Mouse (Mus musculus): ENCODE measurements around the gene Bbip1.
"Not testable (repeated sequence)": the region's sequence is repeated elsewhere in the genome, so short reads cannot be mapped to it uniquely, and the experiment has no call there.

Bbip1 gene

DNA sequence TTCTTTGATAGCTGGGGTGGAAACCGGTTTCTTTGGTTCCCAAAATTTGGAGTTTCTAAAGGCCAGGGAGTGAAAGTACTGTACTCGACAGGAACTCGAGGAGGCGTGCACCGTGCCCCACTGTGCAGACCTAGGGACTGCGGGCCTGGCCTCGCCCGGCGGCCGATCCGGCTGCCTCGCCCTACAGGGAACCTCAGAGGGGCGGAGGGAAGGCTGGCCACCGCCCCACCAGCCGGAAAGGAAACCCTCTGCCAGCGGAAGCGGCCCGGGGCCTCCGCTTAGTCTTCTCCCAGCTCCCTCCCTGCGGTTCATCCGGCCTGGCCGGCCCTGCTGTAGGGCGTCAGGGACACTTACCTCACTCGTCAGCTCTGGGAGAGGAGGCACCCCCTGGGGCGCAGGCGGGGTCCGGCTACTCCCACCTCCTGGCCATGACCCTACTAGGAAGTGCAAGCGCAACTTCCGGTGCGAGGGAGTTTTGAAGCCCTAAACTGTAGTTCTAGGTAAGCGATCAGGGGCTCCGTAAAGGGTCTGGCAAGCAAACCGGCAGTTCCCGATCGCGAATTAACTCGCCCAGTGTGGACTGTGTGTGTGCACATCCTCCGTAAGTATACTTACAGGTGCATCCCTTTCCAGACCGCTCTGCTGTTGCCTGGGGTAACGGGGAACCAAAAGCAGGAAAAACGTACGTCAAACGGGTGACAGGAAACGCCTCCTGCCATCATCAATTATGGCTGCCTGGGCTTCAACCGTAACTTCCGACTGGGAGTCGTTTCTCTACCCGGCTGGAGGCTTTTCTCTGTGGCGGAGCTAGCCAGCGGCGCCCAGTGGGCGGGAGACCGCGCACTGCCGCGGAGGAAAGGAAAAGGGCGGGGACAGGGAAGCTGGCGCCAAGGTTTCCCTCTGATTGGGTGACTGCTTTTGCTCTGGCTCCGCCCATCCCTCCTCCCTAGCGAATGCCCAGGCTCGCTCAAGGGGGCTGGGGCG lies at the start of gene Bbip1, which contains the start of gene Shoc2:
Gene Bbip1 (minus strand): TSS at position 826 of the 984 bp plus-strand sequence.
Gene Shoc2 (plus strand): TSS at position 505 of the 984 bp plus-strand sequence.
- peak; percentile 100 for DNase-seq

DNA sequence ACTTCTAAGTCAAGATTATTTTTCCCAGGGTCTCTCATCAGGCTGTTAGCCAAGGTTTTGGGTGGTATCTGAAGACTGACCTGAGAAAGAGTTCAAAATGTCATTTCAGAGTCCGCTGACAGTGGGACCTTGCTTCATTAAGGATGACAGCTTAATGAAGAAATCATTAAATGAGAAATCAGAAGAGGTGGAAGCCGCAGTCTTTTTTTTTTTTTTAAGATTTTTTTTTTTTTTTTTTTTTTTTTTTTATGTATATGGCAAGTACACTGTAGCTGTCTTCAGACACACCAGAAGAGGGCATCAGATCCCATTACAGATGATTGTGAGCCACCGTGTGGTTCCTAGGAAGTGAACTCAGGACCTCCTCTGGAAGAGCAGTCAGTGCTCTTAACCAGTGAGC lies 49.4 kb upstream of the Bbip1 start:
- DNase-seq = no peak

DNA sequence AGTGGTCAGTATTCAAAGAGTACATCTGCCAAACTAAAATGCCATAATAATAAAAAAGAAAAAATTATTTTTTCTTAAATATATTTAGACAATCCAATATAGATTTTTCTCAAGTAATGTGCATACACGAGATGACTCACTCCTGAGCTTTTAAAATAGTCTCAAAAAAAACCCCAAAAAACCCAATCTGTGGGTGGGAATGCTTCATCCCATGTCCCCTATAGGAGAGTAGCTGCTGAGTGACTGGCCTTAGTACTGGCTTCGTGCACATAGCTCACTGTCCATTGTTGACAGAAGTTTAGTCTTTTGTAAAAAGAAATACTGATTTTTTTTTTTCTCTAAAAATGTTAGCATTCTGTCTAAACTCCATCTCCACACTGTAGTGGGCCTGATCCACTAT lies 46.1 kb upstream of the Bbip1 start:
- no peak for DNase-seq

DNA sequence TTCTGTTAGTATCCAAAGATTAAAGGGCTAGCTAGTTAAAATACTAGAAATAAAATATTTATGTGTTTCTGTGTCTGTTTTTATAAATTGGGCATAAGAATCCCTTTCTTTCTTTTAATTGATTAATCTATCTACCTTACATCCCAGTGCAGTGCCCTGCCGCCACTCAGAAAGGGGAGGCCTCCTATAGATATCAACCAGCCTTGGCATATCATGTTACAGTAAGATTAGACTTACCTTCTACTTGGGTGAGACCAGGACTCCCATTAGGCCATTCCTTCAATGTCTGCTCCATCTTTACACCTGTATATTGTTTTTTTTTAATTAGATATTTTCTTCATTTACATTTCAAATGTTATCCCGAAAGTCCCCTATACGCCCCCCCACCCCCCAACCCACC lies 40.2 kb upstream of the Bbip1 start:
- no peak for DNase-seq

DNA sequence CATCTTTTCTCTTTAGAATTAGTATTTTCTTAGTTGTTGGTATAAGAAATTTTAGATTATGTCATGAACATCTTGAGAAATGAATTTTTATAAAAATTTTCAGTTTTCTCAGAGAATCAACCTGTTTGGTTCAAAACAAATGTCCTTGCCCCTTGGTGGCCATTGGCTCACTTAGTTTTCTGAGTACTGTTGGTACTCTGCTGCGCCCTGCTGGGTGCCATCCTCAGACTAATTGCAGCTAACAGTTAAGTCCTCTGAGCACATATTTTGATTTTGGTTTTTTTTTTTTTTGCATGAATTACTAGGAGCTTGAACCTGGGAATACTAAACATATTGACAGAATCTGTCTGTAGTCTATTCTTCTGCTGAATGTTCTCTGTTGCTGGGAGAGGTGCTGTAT lies 38.9 kb upstream of the Bbip1 start:
- no peak for DNase-seq

DNA sequence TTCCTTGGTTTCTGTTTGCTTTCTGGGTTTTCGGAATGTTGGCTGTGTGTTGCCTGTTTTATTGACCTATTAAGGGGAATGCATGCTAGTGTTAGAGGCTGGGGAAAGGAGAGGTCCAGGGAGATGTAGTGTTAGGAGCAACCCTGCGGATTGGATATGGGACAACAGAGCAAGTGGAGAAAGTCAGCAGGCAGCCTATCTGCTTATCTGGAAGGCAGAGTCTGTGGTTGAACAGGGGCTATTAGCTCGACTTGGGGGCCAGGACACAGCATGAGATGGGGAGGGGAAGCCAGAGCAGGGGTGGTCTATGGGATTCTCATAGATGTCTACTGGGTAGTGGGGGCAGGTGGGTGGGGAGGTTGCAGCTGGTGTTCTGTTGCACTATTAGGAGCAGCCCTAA lies 37.6 kb upstream of the Bbip1 start:
- no peak for DNase-seq

DNA sequence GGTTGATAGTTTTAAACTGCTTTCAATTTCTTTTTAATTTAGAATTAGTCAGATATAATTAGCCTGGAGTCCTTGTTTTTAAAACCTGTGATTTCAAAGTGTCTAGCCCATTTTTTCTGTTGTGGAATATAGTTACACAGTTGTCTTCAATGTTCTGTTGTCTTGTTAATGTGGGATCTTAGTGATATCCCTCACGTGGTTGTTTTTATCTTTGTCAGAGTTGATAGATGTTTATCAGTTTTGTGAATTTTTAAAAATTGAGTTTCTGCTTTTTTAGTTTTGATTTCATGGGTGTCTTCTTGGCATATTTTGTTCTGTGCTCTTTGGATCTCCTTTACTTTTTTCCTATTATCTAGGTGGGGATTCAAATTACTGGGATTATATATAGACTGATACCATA lies 29.2 kb upstream of the Bbip1 start:
- DNase-seq = no peak

DNA sequence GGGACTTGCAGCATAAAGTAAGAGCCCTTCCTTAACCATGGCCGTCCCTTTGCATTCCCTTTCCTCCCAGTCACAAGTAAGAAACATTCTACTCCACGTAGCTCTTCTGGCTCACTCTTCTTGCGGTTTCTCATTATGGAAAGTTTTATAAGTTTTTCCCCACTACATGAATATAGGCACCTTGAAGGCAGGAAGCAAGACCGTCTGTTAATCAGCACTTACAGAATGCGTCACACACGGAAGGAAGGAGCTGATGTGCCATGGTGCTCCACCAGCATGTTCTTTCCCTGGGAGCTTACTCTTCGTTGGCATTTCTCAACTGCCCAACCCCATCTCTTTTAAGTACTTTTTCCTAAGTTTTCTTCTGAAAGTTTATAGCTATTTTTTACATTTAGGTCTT lies 27.5 kb upstream of the Bbip1 start:
- no peak for DNase-seq

DNA sequence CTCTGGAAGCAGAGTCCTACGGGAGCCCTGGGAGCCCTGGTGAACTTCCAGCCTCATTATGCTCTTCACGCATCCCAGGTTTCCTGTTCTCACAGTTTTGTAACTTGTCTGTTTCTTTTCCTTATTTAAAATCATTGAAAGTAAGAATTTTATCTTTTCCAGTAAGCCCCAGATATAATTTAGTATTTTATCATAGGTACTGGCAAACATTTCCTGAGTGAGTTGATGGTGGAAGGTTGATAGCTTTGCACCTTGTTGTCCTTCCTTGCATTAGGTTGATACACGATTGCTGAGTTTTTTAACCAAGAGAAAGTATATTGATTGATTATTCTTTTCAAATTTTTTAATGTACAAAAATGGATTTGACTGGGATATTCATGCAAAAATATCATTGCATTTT lies 24.8 kb upstream of the Bbip1 start:
- no peak for DNase-seq

DNA sequence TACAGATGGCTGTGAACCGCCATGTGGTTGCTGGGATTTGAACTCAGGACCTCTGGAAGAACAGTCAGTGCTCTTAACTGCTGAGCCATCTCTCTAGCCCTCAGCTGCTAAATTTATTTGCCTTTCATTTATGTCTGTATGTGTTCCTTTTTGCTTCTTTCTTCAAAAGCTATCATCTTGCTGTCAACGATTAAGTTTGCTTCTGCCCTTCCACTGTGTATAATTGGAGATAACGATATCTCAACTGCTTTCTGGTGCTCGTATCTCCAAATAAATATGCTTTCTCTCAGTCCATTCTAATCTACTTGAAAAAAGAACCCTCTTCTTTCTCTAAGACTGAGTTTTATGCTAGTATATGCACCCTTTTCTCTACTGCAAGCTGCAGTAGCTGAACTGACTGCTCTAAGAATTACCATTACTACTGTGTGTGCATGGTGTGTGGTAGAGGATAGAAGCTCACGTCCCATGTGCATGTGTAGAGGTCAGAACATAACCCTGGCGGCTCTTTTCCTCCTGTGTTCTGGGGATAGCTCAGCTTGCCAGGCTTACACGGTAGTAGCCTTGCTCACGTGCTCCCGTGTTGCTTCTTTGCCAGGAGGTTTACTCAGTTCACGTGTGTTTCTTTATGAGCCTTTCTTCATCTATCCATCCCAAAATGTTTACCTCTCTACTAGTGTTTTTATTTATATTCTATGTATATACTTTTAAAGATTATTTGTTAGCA lies 20.6 kb upstream of the Bbip1 start:
- no peak for DNase-seq

DNA sequence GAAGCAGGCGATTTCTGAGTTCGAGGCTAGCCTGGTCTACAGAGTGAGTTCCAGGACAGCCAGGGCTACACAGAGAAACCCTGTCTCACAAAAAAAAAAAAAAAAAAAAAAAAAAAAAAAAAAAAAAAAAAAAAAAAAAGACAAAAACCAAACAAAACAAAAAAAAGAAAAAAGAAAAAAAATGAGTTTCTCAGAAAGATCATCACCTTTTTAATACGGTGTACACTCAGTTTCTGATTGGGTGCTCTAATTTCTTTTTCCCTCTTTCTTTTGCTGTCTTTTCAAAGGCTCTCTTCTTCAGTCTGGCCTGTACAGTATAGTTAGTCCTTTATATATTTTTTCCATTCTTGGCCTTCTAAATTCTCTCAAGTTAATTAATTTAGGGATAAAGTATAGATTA lies 19.9 kb upstream of the Bbip1 start:
- not testable (repeated sequence) for DNase-seq

DNA sequence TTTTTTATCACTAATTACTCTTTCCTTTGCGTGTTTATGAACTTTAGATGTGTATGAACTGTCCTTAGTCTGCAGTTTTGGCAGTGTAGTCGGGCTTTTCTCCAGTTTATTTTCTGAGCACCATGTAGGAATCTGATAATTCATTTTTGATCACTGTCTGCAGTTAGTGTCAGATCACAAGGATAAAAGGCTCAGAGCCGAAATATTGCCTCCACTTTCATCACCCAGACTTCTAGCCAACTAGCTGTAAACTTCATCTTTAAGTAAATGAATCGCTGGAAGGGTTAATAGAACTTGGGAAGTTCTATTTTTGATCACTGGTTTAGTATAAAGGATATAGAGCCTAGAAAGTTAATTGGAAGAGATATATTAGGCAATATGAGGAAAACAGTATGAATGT lies 18.1 kb upstream of the Bbip1 start:
- DNase-seq = no peak

DNA sequence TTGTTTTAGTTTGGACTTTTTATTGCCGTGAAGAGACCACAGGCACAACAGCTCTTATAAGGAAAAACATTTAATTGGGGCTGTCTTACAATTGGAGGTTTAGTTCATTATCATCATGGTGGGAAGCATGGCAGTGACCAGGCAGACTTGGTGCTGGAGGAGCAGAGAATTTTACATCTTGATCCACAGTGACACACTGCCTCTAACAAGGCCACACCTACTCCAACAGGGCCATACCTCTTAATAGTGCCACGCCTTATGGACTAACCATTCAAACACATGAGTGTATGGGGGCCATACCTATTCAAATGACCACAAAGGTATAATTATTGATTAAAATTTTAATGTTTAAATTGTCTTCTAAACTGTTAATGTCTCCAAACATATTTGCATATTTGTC lies 13.1 kb upstream of the Bbip1 start:
- DNase-seq = no peak

DNA sequence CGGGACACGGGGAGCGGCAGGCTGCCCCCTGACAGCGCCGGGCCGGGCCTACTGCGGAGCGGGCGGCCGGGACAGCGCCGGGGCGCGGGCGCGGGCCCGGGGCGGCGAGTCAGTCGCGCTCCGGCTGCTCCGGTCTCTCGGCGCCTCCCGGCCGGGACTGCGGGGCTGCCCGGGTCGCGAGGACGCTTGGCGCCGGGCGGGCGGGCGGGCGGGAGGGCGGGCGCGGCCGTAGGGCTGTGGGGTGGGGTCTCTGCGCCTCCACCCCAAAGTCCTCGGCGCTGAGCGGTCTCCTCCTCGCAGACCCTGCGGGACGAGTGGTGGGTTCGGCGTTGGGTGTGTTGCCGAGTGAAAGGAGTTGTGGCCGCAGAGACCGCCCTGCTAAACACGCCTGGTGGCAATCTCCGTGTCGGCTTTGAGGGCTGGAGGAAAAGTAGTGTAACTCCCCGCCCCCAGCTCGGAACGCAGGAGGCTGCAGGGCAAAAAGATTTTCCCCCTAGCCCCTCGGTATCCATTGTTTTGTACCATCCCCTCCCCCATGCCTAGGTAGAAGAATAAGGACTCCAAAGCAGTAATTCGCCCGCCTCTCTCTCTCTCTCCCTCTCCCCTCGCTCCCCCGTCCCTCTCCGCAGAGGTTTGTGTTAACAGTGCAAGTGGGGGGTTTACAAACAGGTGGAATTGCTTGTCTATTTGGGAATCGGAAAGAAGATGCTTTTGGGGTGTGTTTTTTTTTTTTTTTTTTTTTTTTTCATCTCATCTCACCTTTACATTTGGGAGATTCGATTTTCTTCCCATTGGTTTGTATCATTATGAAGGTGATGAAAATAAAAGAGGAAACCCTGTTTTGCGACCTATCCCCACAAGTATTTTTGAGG lies 980 bp upstream of the Bbip1 start:
- peak; percentile 74 for DNase-seq

DNA sequence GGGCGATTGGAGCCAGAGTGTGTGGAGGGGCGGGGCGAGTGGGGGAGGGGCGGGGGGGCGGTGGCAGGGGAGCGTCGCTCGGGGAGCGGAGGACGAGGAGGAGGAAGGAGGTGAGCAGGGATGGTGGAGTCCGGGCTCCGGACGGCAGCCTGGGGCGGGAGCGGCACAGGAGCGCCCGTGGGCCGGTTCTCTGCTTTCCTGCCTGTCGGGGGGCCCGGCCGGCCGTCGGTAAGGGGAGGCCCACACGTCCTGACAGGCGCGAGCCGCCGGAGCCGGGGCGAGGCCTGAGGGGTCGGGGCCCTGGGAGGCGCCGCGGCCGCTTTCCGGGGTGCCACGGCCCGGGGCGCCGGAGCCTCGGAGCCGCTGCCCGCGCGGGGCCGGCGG lies 351 bp upstream of the Bbip1 start:
- DNase-seq = no peak

DNA sequence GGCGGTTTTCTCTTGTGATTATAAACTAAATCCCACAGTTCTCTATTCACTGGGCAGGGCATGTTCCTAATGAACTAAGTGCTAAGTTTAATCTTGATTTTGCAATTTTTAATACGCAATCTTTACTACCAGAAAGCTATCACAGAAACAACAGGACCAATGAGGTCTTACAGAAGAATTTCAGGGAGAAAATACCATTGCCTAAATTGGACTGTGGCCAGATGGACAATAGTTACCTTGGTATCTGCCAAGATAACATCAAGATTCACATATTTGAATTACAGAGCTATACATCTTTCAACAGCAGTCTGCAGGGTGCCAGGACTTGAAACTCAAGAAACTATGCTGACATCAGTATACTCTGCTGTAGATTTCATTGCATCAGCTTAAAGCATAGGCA lies 2.1 kb downstream of the Bbip1 start:
- no peak for DNase-seq

DNA sequence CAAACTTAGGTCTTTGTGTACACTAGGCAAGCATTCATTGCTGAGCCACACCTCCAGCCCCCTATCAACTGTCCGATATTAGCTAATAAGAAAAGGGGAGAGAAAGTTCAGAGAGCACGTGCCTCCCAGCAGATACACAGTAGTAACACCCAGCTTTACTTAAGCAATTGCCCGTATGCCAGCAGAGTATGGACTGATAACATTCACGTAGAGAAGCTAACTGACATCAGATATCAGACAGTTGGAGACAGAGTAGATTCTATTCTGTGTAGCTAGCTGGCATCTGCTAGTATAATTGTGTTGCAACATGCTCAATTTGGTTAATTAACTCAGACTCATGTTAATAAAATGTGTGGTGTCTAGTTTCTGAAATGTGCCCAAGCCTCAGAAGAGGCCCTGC lies 3.3 kb downstream of the Bbip1 start:
- no peak for DNase-seq

DNA sequence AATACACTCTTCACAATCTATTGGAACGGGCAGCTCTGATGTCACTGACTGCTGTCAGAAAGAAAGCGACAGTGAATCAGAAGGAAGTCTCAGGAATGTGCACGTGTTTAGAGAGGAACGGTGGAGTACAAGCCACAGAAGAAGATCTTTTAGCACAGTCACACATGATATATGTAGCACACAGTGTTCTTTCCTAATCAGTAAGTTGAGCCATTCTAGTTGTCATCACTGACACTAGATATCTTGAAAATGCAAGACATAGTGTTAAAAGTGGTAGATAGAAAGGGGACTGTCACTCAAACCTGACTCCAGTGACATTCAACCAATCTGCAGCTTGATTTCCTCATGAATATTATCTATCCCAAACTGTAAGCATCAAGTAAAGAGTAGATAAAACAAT lies 5.0 kb downstream of the Bbip1 start:
- DNase-seq = no peak

DNA sequence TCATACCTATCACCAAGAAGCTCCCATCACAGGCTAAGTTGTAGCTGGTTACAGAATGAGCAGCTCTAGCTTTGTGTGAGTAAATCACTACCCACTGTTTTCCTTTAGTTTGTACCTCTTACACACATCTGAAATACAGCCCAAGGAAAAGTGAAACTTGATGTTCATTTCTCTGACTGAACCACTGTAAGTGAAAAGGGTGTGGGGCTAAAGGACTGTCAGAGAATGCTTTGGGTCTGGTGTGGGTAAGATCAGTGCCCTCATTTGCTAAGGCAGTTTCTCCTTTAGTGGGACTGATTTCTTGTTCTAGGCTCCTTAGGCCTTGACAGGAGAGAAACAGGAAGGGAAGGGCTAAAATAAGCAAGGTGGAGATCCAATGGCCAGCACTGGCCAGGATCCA lies 10.4 kb downstream of the Bbip1 start:
- no peak for DNase-seq

DNA sequence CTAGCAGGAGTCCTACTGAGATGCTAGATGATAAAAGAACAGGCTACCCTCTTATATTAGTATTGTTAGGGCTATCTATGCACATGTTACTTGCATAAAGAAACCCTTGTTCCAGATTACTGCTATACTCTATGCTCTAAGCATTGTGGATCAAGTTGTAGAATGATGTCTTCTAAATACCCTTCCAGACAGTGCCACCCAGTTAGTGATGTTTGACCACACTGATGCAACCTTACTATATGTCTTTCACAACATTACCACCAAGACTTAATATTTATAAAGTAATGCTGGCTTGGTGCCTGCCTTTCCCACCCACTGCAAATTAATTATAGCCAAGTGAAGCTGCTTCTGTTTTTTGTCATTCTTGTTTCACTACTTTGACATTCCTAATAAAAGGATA lies 11.4 kb downstream of the Bbip1 start:
- DNase-seq = no peak

DNA sequence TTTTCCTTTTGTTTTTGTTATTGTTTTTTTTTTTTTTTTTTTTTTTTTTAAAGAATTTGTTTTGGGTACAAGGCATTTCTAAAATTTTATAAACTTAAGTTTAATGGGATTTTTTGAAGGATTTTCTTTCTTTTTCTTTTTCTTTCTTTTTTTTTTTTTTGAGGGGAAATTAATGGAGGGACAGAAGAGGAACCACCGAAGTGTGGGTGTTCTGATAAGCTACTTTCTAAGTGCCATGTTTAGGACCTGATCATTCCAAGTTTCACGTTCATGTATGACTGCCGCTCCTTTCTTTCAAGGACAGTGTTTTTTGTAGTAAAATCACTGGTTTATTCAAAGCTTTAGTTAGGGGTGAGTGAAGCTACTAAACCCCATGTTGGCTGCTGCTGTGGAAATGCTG lies 15.2 kb downstream of the Bbip1 start:
- no peak for DNase-seq

DNA sequence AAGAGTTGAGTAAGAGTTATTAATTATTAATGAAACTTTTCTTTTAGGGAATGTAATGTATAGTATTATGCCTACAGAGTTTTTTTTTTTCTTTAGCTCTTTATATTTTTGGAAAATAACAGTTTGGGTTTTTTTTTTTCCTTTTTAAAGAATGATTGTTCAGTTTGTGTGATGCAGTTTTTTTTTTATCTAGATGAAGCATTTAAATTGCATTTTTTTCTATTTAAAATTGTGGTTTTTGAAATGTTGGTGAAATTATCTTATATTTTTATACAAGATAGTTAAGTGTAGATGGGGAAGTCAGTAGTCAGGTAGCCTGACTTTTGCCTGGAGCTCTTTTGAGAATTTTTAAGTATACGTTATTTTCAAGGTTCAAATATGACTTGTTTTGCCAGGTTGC lies 17.7 kb downstream of the Bbip1 start:
- DNase-seq = no peak

DNA sequence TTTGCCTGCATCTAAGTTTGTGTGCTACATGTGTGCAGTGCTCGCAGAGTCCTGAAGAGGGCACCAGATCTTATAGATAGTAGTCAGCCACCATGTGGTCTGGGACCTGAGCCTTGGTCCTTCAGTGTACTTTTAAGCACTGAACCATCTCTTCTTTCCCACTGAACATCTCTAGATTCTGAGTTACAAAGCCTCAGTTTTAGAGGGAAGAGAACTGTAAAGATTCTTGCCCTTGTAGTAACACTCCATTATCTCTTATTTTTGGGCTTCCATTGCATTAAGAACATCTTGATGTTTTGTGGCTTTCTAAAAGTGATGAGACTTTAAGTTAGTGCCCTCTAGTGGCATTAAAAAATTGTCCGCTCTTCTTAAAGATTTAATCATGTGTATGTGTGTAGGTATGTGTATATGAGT lies 19.1 kb downstream of the Bbip1 start:
- no peak for DNase-seq
